Mouse (Mus musculus) gastrocnemius, postnatal 14 days (tissue): ENCODE measurements at regions not wholly inside any gene's neighbourhood (a gene's known extent, or its start where the extent isn't known, plus 50 kb on each side); places are given as distances from the start of the nearest gene placed in this dataset.
A peak's percentile ranks its signal among the peaks of the same experiment; 100 is the strongest.

Experiments used
- DNase-seq: peaks from one replicate; pipeline ENCODE4 v3.0.0; 2021; ENCODE audit warnings: mixed read lengths
- intact Hi-C: fragments of 180-260 bp; cut with DNase I; formaldehyde crosslinking; loops from one replicate; pipeline ENCODE4 v1.15.1; 2025; ENCODE audit warnings: low total_unique reads

DNA sequence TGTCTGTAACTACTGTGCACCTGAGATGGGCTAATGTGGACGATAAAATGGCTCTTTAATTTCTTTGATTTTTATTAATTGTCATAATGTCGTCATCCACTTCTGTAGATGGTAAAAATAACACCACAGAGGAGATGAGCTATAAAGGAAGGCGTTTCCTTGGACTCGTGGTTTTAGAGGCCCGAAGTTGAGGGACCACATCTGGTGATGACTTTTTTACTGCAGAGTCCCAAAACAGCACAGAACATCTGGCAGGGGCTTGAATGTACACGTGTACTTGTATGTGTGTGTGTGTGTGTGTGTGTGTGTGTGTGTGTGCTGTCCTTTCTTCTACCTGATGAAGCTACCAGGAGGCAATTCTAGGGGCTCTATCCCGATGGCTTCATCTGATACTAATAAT lies 242.1 kb upstream of the Hes1 start:
- intact Hi-C loops = loop anchor here (10.0 kb wide), 1 partner anchor 243 kb away; the partner anchor contains the start of gene Hes1
- DNase-seq = no peak

DNA sequence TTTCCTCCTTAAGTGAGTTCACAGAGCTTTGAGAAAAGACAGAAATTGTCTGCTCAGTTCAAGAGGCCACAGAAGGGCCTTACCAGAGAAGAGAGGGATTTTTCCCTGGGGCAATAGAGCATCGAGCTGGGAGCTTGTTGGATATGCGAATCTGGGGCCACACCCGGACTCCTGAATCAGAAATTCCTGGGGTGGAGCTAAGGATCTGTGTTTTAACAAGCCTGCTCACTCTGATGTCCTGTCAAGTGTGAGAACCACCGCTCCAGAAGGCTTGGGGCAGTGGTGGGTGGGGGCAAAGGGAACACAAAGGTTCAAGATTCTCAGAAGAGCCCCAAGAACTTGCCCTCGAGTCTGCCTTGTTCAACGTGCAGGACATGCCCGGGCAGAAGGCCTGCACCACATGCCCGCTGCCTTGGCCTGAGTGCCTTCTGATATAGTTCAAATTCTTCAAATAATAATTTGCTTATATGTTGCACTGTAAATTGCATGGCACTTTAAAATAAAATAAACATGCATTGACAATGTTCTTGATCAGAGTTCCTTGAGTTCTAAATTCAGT lies 241.3 kb upstream of the Hes1 start:
- intact Hi-C loops = loop anchor here (10.0 kb wide), 1 partner anchor 242 kb away; the partner anchor contains the start of gene Hes1
- no peak for DNase-seq

DNA sequence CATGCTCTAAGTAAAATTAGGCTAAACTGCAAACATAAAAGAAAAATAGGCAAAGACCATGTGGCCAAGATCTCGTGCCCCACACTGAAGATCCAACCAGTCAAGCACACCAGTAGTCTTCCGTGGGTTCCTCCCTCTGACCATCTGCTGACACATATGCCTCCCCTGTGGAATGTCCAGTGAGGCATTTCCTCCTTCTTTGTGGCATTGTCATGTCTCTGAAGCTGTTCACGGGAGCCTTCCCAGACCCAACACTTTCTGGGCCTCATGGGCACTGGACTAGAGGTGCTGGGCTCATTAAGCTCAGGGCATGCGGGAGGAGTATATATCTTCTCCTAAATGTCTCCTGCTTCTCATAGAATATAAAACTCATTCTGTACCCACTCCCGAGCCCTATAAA lies 237.3 kb upstream of the Hes1 start:
- DNase-seq = no peak
- intact Hi-C loops = loop anchor here (10.0 kb wide), 1 partner anchor 238 kb away; the partner anchor contains the start of gene Hes1

DNA sequence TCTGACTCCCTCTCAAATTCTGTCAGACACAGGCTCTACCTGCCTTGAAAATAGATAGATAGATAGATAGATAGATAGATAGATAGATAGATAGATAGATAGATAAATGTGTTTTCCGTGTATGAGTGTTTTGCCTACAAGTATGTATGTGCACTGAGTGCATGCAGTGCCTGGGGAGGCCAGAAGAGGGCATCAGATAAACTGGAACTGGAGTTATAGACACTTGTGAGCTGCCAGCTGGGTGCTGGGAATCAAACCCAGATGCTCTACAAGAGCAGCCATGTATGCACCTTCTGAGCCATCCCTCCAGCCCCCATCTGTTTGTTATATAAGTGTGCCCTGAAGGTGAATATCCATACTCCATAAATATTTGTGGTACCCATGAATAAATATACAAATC lies 236.4 kb upstream of the Hes1 start:
- DNase-seq = no peak
- intact Hi-C loops = loop anchor here (10.0 kb wide), 1 partner anchor 237 kb away; the partner anchor contains the start of gene Hes1

DNA sequence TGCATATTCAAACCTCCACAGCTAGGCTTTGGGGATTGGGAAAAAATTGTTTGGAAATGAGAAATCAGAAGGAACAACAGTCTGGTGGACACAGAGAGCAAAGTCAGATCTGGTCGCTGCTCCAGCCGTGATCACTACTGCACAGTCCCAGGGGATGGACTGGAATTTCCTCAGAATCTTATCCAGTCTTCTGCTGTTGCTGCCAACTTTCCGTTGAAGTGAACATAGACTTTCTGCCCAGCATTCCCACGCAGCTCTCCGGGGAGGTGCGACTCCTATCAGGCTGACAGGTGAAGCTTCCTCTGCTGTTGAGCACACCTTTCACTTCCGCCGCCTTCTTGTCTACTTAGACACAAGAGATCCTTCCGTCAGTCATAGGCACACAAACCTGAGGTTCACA lies 234.7 kb upstream of the Hes1 start:
- peak; percentile 16 for DNase-seq

DNA sequence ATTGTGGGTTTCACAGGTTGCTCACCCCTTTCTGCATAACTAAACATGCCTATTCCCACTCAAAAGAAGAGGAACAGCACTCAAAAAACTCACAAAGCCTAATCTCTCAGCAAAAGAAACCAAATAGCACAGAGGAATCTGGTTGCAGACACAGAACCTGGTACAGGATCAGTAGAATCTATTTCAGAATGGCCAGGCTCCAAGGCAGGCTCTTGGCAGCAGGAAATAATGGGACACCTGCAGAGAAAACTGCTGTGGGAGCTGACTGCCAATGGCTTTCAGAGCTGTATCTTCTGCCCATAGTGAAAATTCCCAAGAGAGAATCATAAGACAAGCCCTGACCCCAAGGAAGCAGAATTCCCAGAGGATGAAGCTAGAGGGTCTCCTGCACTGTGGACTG lies 234.1 kb upstream of the Hes1 start:
- intact Hi-C loops = no loop called here
- DNase-seq = no peak

More for the DNA sequence above, 234.7 kb upstream of the Hes1 start:
- intact Hi-C loops = loop anchor here (10.0 kb wide), 1 partner anchor 235 kb away; the partner anchor contains the start of gene Hes1

DNA sequence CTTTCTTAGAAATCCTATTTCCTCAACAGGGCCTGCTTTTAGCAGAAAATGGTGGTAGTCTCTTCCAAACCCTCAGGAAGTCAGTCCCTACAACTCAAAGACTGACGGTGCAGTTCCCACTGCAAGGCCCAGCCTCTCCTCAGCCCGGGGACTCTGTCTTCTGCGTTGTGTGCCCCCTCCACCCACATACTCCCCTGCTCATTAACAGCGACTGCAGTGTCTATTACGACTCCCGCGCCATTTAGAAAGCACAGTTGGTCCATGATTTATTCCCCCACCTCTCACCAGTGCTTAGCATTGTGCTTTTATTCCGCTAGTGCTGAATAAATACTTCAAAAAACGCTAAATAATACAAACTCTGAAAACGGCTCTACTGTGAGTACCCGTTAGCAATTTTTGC lies 230.9 kb upstream of the Hes1 start:
- intact Hi-C loops = no loop called here
- DNase-seq = no peak

DNA sequence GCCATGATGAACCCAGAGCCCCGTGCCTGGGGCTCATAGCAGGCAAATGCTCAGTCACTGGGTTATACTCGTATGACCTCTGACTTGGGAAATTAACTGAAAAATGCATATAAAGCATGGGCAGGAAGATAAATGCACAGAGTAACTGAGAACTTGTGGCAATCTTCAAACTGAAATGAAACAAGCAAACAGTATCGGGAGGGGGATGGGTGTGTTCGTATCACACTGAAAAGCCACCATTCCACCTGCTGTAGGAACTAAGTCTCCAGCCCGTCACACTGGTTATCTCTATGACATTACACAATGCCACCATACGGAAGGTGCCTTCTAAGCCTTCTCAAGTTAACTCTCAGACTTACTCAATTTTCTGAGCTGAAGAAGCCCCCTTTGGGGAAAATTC lies 230.3 kb upstream of the Hes1 start:
- no peak for DNase-seq
- intact Hi-C loops = no loop called here

DNA sequence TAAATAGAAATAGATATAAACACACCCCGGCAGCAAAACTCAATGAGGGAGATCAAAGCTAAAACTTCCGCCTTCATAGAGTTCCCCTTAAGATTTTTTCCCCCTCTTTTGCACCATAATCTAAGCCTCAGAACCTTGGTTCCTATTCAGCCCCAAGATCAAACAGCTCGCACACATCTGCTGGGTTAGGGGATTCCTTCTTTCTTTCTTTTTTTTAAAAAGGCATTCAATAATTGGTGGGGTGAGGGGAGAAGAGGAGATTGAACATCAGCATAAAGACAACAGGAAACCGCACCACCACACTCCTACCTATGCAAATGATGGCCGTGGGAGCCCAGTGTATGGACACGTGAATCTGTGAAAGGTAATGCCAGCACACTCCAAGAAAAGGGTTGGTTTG lies 229.5 kb upstream of the Hes1 start:
- no peak for DNase-seq
- intact Hi-C loops = no loop called here

DNA sequence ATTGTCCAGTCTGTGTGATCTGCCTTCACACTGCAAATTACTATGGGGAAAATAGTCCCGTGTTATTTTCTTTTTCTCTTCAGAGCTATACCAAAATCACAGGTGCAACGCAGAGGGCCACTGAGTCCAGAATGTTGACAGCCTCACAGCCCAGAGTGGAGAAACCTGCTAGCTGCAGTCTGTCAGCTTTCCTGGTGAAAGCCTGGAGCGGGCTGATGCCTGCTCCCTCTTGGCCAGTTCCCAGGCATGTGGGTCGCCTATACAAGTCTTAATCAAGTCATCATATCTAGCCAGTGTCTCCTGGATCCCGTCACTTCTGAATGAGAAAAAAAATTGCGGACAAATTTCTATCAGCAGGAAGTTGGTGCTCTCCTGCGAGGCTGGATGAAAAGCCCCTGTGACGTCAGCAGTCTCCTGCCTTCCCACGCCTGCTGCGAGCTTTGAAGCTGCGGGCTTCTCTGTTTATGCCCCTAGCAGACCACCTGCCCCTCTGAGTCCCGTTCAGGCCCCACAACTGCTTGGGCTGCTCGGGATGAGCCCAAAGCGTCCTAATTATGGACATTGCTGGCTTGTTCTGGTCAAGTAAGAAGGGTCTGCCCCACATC lies 227.1 kb upstream of the Hes1 start:
- DNase-seq = no peak
- intact Hi-C loops = no loop called here

DNA sequence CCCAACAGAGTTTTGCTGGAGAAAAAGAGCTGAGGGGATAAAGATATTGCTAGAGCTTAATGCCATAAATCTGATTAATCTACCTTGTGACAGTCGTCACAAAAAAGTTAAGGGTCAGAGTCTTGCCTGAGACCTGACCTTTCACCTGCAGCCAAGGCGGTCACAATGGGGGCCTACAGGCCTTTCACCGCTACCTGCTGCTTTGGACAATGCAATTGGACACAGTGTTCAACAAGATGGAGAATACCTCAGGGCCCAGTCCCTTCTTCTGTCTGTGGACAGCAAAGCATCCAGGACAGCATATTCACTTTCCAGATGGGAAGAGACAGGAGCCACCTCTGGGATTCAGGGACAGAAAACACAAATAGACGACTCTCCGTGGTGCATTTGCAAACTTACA lies 226.3 kb upstream of the Hes1 start:
- DNase-seq = no peak
- intact Hi-C loops = no loop called here

DNA sequence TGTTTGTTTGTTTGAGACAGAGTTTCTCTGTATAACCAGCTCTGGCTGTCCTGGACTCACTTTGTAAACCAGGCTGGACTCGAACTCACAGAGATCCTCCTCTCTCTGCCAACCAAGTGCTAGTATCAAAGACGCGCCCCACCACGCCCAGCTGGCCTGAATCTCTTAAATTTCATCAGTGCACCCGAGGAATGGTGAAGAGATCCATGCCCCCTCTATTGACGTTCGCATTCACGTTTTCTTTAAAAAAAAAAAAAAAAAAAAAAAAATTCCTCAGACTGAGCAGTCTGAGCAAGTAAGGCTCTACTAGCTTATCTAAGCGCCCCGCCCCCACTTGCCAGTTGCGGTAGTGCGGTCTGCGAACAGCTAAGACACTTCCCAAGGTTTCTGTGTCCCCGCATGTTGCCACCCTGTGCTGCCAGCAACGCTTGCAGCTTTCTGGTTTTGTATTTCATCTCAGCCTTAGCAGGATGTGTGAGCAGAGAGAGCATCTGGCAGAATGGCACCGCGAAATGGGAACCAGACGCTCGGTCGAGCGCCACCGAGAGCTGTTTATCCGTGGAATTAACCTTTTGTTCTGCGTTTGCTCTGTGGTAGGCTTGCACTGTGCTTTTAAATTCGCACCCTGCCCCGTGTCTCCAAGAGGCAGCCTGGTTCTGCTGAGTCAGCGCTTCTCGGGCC lies 225.1 kb upstream of the Hes1 start:
- peak; percentile 66 for DNase-seq
- intact Hi-C loops = no loop called here

DNA sequence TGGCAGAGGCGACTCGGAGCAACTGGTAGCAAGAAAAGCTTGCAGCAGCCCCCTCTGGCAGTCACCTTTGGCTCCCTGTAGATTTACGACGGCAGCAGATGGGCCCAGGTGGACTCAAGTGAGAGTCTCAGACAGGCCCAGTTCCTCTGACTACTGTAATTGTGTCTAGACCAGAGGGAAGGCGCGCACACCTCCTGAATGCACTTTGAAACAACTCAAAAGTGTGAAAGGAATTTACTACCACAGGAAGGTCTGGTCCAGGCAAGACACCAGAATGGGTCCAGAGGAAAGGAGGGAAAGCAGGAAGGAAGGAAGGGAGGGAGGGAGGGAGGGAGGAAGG lies 224.6 kb upstream of the Hes1 start:
- no peak for DNase-seq
- intact Hi-C loops = no loop called here

DNA sequence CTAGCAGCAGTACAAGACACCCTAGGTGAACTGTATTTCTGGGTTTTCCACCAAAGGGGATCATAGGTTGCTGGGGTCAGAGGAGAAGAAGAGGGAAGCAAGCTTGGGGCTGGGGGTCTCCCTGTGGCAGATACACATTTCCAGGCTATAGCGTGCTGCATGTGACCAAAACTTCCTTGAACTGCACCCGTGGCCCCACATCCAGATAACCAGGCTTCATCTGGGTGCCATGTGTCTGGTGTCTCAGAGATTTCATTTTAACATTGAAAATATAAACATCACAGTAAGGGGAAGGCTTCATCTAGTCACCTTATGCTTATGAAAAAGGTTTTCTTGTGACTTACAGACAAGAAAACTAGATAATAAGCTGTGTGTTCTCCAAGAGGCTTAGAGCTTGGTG lies 223.8 kb upstream of the Hes1 start:
- no peak for DNase-seq
- intact Hi-C loops = no loop called here

DNA sequence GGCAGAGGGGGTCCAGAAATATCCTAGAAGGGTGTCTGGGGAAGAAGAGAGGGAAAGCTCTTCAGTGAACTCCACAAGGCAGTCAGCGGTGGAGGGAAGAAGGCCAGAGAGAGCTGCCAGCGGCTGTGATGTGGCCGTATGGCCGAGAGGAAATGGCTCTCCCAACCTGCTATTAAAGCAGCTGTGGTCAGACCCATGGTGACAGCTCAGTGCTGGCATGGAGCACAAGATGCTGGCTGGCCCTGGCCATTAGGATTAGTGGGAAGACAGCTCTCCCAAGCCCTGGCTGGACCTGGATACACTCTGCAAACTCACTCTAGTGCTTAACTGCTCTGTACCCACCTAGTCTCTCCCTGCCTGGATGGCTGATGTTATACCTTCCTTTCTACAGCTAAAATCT lies 223.1 kb upstream of the Hes1 start:
- peak; percentile 46 for DNase-seq
- intact Hi-C loops = no loop called here

DNA sequence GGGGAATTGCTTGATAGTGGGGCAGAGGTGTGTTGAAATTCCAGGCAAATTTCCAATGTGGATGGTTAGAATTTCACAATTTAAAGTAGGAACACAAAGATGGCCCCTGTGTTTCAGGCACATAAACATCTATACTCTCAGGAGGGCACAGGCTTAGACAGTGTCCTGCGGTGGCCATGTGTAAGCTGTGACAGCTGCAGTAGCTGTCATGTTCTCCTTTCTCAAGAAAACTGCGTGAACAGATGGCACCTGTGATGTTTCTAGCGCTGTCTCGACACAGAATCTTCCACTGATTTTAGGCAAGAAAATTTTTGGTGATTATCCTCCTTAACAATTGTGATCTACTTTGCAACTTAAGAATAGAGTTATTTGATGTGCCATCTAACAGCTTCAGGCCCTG lies 222.1 kb upstream of the Hes1 start:
- intact Hi-C loops = no loop called here
- no peak for DNase-seq

DNA sequence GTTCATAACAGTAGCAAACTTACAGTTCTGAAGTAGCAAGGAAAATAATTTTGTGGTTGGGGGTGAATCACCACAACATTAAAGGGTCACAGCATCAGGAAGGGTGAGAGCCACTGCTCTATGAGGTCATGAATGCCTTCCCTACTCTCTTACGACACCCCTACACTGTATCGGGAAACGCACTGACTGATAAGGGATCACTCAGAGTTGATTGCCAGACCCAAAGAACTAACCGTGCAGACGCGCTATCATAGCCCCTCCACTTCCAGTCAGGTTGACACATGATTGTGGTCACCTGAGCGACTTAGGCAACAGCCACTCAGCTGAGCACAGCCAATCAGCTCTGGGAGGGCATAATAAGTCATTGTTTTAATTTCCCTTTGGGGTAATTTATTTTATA lies 220.7 kb upstream of the Hes1 start:
- DNase-seq = no peak
- intact Hi-C loops = no loop called here

DNA sequence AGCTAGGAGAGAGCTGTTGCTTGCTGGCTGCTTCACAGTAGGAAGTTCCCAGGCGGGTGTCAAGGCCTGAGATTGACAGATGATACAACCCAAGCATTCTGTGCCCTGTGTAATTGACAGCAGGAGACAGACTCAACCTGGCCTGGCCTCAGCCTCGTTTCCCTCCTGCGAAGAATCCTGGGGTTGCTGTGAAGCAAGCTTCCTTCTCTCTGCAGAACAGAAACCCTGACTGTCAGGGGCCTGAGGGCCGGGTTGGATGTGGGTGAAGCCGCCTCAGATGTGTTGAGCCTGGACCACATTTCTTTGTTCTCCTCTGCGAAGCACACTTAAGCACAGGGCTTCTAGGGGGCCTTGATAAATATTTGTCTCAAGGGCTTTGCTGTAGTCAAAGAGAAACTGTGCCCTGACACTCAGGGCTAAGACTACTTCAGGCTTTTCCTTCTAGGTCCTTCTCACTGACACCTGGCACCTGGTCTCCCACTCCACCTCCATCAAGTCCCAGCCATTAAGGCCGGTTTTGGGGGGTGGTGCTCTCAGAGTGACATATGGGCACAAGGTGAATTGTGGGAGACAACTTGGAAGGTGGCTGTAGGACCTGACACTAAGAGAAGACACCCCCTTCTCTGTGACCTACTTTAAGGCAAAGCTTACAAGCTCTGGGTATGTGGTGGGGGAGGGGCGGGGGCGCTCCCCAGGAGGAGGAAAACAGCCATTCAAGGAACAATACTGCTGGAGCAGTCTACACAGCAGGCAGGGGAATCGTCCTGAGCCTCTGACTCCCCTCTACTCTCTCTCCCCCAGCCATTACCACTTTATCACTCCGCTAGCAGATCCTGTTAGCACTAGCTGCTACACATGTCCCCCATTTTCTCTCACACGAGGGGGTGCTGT lies 219.2 kb upstream of the Hes1 start:
- intact Hi-C loops = no loop called here
- DNase-seq = no peak

DNA sequence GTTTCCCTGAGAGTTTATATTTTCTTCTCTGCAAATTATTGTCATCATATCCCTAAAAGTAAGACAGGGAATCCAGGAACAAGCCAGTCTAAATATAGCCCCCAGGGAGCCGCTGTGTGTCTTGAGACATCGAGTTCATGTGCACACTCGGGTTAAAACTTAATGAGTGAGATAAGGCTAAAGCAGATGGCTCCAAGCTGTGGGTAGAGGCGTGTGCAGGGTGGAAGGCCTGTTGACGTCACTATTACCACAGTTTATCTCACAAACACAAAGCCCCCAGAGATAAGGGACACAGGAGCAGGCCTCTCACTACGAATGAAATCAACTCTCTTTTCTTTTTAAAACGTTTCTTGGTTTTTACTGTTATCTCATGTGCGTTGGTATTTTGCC lies 218.6 kb upstream of the Hes1 start:
- no peak for DNase-seq
- intact Hi-C loops = no loop called here

DNA sequence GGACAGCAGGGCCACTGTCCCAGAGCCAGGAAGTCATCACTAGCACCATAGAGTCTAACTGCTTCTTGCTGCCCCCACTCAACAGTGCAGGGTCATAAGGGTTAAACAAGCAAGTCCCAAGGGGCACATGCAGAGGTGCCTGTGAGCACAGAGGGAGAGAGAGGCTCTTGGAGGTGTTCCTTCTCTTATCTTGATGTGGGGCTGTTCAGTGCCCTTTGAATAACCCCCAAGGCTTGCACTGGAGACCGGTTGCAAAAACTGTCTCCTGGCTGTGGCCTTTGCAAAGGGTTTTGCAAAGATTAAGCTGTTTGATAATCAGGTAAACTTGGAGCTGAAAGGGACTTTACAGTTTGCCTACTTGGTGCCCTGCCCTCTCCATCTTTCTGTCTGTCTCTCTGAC lies 217.1 kb upstream of the Hes1 start:
- no peak for DNase-seq
- intact Hi-C loops = no loop called here
